In the genomic region with DNA sequence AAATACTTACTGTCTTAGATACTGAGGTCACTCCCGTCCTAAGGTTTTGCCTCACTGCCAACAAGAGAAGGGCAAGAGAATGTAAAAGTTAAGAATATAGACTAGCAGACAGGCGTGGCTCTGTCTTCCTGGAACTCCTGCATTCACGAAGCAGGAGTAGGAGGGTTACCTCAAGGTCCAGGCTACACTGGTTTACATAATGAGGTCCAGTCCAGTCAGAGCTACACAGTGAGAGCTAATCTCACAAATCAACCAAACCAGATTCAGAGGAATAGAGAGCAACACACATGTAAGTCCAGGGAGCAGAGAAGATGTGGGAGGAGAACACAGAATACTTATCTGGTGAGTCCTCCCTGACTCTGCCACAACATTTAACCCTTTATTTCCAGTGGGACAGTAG, we compare ENCODE assay signal across 26 mouse cellular contexts. TPM values are rescaled to one million over a fixed set of nuclear protein-coding genes. Genes with fewer than 3 reads are reported as not detected.
A peak's percentile ranks its signal among the peaks of the same experiment; 100 is the strongest.
DNase-seq lines count a peak whose midpoint lies in the region; ATAC-seq and TF ChIP-seq lines count a peak whose summit lies in the region.
"Had no signal": no experiment of that assay in that cellular context is flagged by ENCODE, and none has a peak within 500 bp of the region (broad histone marks: within the 10 kb centered on the region; RNA-seq: fewer than 3 reads in every experiment).

No protein-coding gene starts in this region.

- ATAC-seq in intestine, embryonic 15.5 days: peak; percentile 49; the same call in 1 of the 2 replicates
- peak; percentile 25; the same call in 1 of the 2 replicates for ATAC-seq in intestine, postnatal 0 days
- peak; percentile 70 for ATAC-seq in stomach, postnatal 0 days (ENCODE audit: low FRiP score, low TSS enrichment)
- no peak for ATAC-seq in CD4-positive, CD25-positive, alpha-beta regulatory T cell, adult 4 months
- ATAC-seq: activated CD4-positive, CD25-positive, alpha-beta regulatory T cell, adult 4 months; forebrain, embryonic 13.5 days; forebrain, embryonic 15.5 days; forebrain, postnatal 0 days; Patski had no signal

- H3K27ac ChIP-seq in intestine, embryonic 15.5 days: no peak overlapping the region
- H3K27ac ChIP-seq in intestine, postnatal 0 days (ENCODE audit: low read depth, low read length): no peak overlapping the region
- H3K27ac ChIP-seq in stomach, postnatal 0 days (replicated peaks): no peak overlapping the region
- H3K27ac ChIP-seq in thymus, adult 2 months (ENCODE audit: control insufficient read depth, insufficient read depth, low read length): no peak overlapping the region
- H3K27ac ChIP-seq: embryonic facial prominence, embryonic 13.5 days; embryonic facial prominence, embryonic 15.5 days; forebrain, embryonic 13.5 days; forebrain, embryonic 15.5 days had no signal

- no peaks in the 10 kb centered on the region for H3K4me1 ChIP-seq in intestine, embryonic 15.5 days (replicated peaks)
- 0 out of 2 replicates have a peak, but pooled peaks cover 2% of the 10 kb centered on the region for H3K4me1 ChIP-seq in intestine, postnatal 0 days (replicated peaks; ENCODE audit: control insufficient read depth, insufficient read depth, low read length)
- H3K4me1 ChIP-seq in stomach, postnatal 0 days (replicated peaks; ENCODE audit: control insufficient read depth, insufficient read depth): no peaks in the 10 kb centered on the region
- no peaks in the 10 kb centered on the region for H3K4me1 ChIP-seq in thymus, adult 2 months (replicated peaks; ENCODE audit: control insufficient read depth, insufficient read depth, low read length)
- H3K4me1 ChIP-seq: embryonic facial prominence, embryonic 13.5 days; embryonic facial prominence, embryonic 15.5 days; forebrain, embryonic 13.5 days; forebrain, embryonic 15.5 days had no signal

- no peak overlapping the region for H3K9ac ChIP-seq in intestine, embryonic 15.5 days
- no peak overlapping the region for H3K9ac ChIP-seq in intestine, postnatal 0 days (ENCODE audit: low read depth, low read length)
- no peak overlapping the region for H3K9ac ChIP-seq in stomach, postnatal 0 days (ENCODE audit: low read length)
- H3K9ac ChIP-seq: embryonic facial prominence, embryonic 13.5 days; embryonic facial prominence, embryonic 15.5 days; forebrain, embryonic 13.5 days; forebrain, embryonic 15.5 days; forebrain, postnatal 0 days had no signal

- DNase-seq in NIH3T3 (ENCODE audit: low read depth): peak; percentile 9
- no peak for DNase-seq in stomach, postnatal 0 days (ENCODE audit: low spot score)
- DNase-seq in spleen, postnatal 36 days (ENCODE audit: low spot score in 2 of 2): no peak
- no peak for DNase-seq in adrenal gland, adult (ENCODE audit: inconsistent age in 2 of 2, low spot score in 1 of 2)
- no peak for DNase-seq in thymus, adult 2 months
- DNase-seq: adrenal gland, adult 8-10 months; adrenal gland, postnatal 25 days; B cell, adult 2 months; cerebellum, adult 11 months; cerebellum, adult 18-20 months; cerebellum, adult 8-10 months; cerebellum, adult 9-11 months; cerebellum, postnatal 14 days; cerebellum, postnatal 36 days; embryo, embryonic 11 days; forebrain, postnatal 0 days had no signal

- H3K9me3 ChIP-seq in intestine, embryonic 15.5 days: no peaks in the 10 kb centered on the region
- no peaks in the 10 kb centered on the region for H3K9me3 ChIP-seq in intestine, postnatal 0 days (ENCODE audit: control insufficient read depth)
- H3K9me3 ChIP-seq in stomach, postnatal 0 days (ENCODE audit: control insufficient read depth, low read length): no peaks in the 10 kb centered on the region
- H3K9me3 ChIP-seq: embryonic facial prominence, embryonic 13.5 days; embryonic facial prominence, embryonic 15.5 days; forebrain, embryonic 13.5 days; forebrain, embryonic 15.5 days had no signal

- no peak for TF ChIP-seq POLR2A in thymus, adult 2 months (IDR thresholded peaks at IDR 0.05; ENCODE audit: control insufficient read depth, extremely low read depth, insufficient read depth, low read length, poor library complexity)

- WGBS in intestine, embryonic 15.5 days: 57% methylated on average over 3 of the region's 3 CpGs
- WGBS in intestine, postnatal 0 days: 42% methylated on average over 3 of the region's 3 CpGs
- 52% methylated on average over 3 of the region's 3 CpGs for WGBS in stomach, postnatal 0 days
- 84% methylated on average over 3 of the region's 3 CpGs for WGBS in thymus, adult 2 months

- no peak overlapping the region for H3K4me2 ChIP-seq in intestine, embryonic 15.5 days (replicated peaks)
- no peak overlapping the region for H3K4me2 ChIP-seq in intestine, postnatal 0 days (replicated peaks; ENCODE audit: low read depth)
- no peak overlapping the region for H3K4me2 ChIP-seq in stomach, postnatal 0 days (replicated peaks; ENCODE audit: low read depth)
- H3K4me2 ChIP-seq: embryonic facial prominence, embryonic 13.5 days; embryonic facial prominence, embryonic 15.5 days; forebrain, embryonic 13.5 days; forebrain, embryonic 15.5 days had no signal

- no peak for TF ChIP-seq CTCF in intestine, postnatal 0 days (IDR thresholded peaks at IDR 0.05; ENCODE audit: low read depth)
- no peak for TF ChIP-seq CTCF in stomach, postnatal 0 days (IDR thresholded peaks at IDR 0.05; ENCODE audit: low read depth)
- no peak for TF ChIP-seq CTCF in thymus, adult 2 months (IDR thresholded peaks at IDR 0.05; ENCODE audit: borderline replicate concordance, control insufficient read depth, extremely low read depth, insufficient read depth, low read length, poor library complexity)

- H3K36me3 ChIP-seq in intestine, embryonic 15.5 days: no peaks in the 10 kb centered on the region
- no peaks in the 10 kb centered on the region for H3K36me3 ChIP-seq in intestine, postnatal 0 days (ENCODE audit: control insufficient read depth, insufficient read depth)
- H3K36me3 ChIP-seq in stomach, postnatal 0 days (ENCODE audit: control insufficient read depth, insufficient read depth, low read length): no peaks in the 10 kb centered on the region
- no peaks in the 10 kb centered on the region for H3K36me3 ChIP-seq in thymus, adult 2 months (ENCODE audit: control insufficient read depth, insufficient read depth, low read length)
- H3K36me3 ChIP-seq: embryonic facial prominence, embryonic 13.5 days; embryonic facial prominence, embryonic 15.5 days; forebrain, embryonic 15.5 days had no signal

- no peaks in the 10 kb centered on the region for H3K27me3 ChIP-seq in intestine, embryonic 15.5 days (replicated peaks)
- no peaks in the 10 kb centered on the region for H3K27me3 ChIP-seq in intestine, postnatal 0 days (replicated peaks; ENCODE audit: control insufficient read depth, insufficient read depth, low read length)
- H3K27me3 ChIP-seq in stomach, postnatal 0 days (ENCODE audit: control insufficient read depth, insufficient read depth, low read length): no peaks in the 10 kb centered on the region
- H3K27me3 ChIP-seq in thymus, adult 2 months (ENCODE audit: control insufficient read depth, insufficient read depth, low read length): no peaks in the 10 kb centered on the region
- H3K27me3 ChIP-seq: embryonic facial prominence, embryonic 13.5 days; embryonic facial prominence, embryonic 15.5 days; forebrain, embryonic 13.5 days; forebrain, embryonic 15.5 days had no signal

- TF ChIP-seq EP300 in stomach, postnatal 0 days (optimal IDR thresholded peaks at IDR 0.05): no peak

- H3K4me3 ChIP-seq in intestine, embryonic 15.5 days (replicated peaks): no peak overlapping the region
- no peak overlapping the region for H3K4me3 ChIP-seq in intestine, postnatal 0 days (ENCODE audit: low read depth, low read length)
- H3K4me3 ChIP-seq in stomach, postnatal 0 days (ENCODE audit: low read depth, low read length): no peak overlapping the region
- H3K4me3 ChIP-seq in thymus, adult 2 months (ENCODE audit: control insufficient read depth, insufficient read depth, low read length): no peak overlapping the region
- H3K4me3 ChIP-seq: embryonic facial prominence, embryonic 13.5 days; embryonic facial prominence, embryonic 15.5 days; forebrain, embryonic 13.5 days; forebrain, embryonic 15.5 days had no signal

RNA-seq across cellular contexts. Expression of a gene that starts 55.2 kb away (rescaled TPM):
- polyA plus RNA-seq in intestine, embryonic 15.5 days (2015; fragmentation: Nextera tagmentation; extraction: Ambion mirVana): 5.4 and 5.9 TPM in 2 replicates
- polyA plus RNA-seq in intestine, postnatal 0 days (2015; fragmentation: Nextera tagmentation; extraction: Ambion mirVana): 7.5 and 18.0 TPM in 2 replicates
- polyA plus RNA-seq in stomach, postnatal 0 days (2015; fragmentation: Nextera tagmentation; extraction: Ambion mirVana): 14.4 and 14.9 TPM in 2 replicates
- 1 to 10 TPM; 2.4 to 2.8 TPM for polyA plus RNA-seq in CD4-positive, CD25-positive, alpha-beta regulatory T cell, adult 4 months (2017; shearing (Covaris generic))
- polyA plus RNA-seq in thymus, adult 2 months (2012; rRNA removed): 0.31 and 0.47 TPM in 2 replicates
- polyA plus RNA-seq: embryonic facial prominence, embryonic 11.5 days; forebrain, embryonic 13.5 days had no signal
